Mouse (Mus musculus) limb, embryonic 14.5 days (tissue): ENCODE measurements around the gene Jam3. TPM values are rescaled to one million over a fixed set of nuclear protein-coding genes. Genes with fewer than 3 reads are reported as not detected.

Experiments used
- ATAC-seq: fragments of 200-750 bp; cut with Nextera tagmentation; 2 replicates; pipeline ENCODE4 v1.8.0; 2017; ENCODE audit warnings: low read depth, moderate number of reproducible peaks, moderate TSS enrichment; ENCODE audit not compliant: low FRiP score
- DNase-seq: peaks from one replicate; pipeline ENCODE4 v3.0.0-alpha.2; 2015; ENCODE audit warnings: low spot score
- H3K27ac ChIP-seq: fragments of 300-500 bp; sonication (generic); replicated peaks from 2 replicates; pipeline ENCODE4 v1.5.1; 2014; ENCODE audit warnings: low read depth, mild to moderate bottlenecking, low read length, moderate library complexity, mixed read lengths
- H3K27me3 ChIP-seq: fragments of 300-500 bp; sonication (generic); 2 replicates; pipeline ENCODE4 v1.6.1; 2014; ENCODE audit warnings: low read length, mixed read lengths; ENCODE audit not compliant: control insufficient read depth, insufficient read depth
- H3K36me3 ChIP-seq: fragments of 300-500 bp; sonication (generic); 2 replicates; pipeline ENCODE4 v1.6.1; 2014; ENCODE audit warnings: mild to moderate bottlenecking, low read length, moderate library complexity, mixed read lengths; ENCODE audit not compliant: control insufficient read depth, insufficient read depth
- H3K4me1 ChIP-seq: fragments of 300-500 bp; sonication (generic); 2 replicates; pipeline ENCODE4 v1.6.1; 2014; ENCODE audit warnings: antibody characterized with exemption, low read length, mixed read lengths; ENCODE audit not compliant: control insufficient read depth, insufficient read depth
- H3K4me2 ChIP-seq: fragments of 300-500 bp; sonication (generic); replicated peaks from 2 replicates; pipeline ENCODE4 v1.6.1; 2014; ENCODE audit warnings: low read depth, mild to moderate bottlenecking, low read length, moderate library complexity; ENCODE audit not compliant: severe bottlenecking
- H3K4me3 ChIP-seq: fragments of 300-500 bp; sonication (generic); replicated peaks from 2 replicates; pipeline ENCODE4 v1.5.1; 2014; ENCODE audit warnings: low read length
- H3K9ac ChIP-seq: fragments of 300-500 bp; sonication (generic); 2 replicates; pipeline ENCODE4 v1.6.1; 2014; ENCODE audit warnings: mild to moderate bottlenecking, low read depth, low read length, moderate library complexity; ENCODE audit not compliant: severe bottlenecking
- H3K9me3 ChIP-seq: fragments of 300-500 bp; sonication (generic); 2 replicates; pipeline ENCODE4 v1.6.1; 2016; ENCODE audit warnings: low read length; ENCODE audit not compliant: control insufficient read depth
- POLR2A ChIP-seq: fragments of 200-500 bp; IDR thresholded peaks from 2 replicates; pipeline ENCODE4 v1.8.0; 2012; ENCODE audit warnings: inconsistent platforms, mild to moderate bottlenecking, moderate library complexity, borderline replicate concordance; ENCODE audit not compliant: insufficient read depth, insufficient read length; ENCODE audit errors: extremely low read depth
- WGBS: fragments of 180-500 bp; shearing (Covaris S2); extraction: QIAGEN DNeasy Blood & Tissue Kit; methylation state at CpG from one replicate; pipeline ENCODE4 v1.1.7; 2014; 5-methylcytosine and 5-hydroxymethylcytosine counted together
- polyA plus RNA-seq, 2 experiments: library from polyadenylated mRNA; depleted of rRNA in 1 of 2; stranded (reverse) in 1 of 2; unstranded in 1 of 2; fragments of >200 nt; fragmentation: Nextera tagmentation in 1 of 2; extraction: Ambion mirVana in 1 of 2; gene quantifications; 2 replicates each; pipeline versions ENCODE4 v1.2.1 to v1.2.3; 2012 to 2014

Gene Jam3
- polyA plus RNA-seq (2012; rRNA removed) = 100 and 103 TPM in 2 replicates
- 110 and 112 TPM in 2 replicates for polyA plus RNA-seq (2014; fragmentation: Nextera tagmentation; extraction: Ambion mirVana)

GRCm38 (mm10) chr9:27154763-27155530 is at the start of gene Jam3:
Gene Jam3, minus strand, starts transcription at chr9:27155421.
- H3K9me3 ChIP-seq = no peaks in the 10 kb centered on the region

DNA sequence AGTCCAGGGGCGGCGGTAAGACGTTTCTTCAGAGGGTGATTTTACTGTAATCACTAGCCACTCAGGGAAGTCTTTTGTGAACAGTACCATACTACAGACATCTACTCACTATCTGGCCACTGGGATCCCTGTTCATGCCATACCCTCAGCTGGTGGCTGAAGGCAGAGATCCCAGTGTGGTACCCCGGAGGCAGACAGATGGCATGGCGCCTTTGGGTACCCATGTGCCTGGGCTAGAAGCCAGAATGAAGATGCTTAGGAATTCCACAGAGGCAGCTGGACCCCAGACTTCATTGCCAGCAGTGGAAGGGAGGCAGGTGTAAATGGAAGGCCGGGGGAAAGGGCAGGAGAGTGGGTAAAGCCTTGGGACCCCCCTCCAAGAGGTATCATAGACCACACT is 49.0 kb upstream of the Jam3 start:
- H3K9me3 ChIP-seq = no peaks in the 10 kb centered on the region
- ATAC-seq (no peak), DNase-seq (no peak)
- no peaks in the 10 kb centered on the region for H3K27me3 ChIP-seq
- no peaks in the 10 kb centered on the region for H3K4me1 ChIP-seq
- TF ChIP-seq POLR2A = no peak
- no peak overlapping the region for H3K4me2 ChIP-seq
- H3K4me3 ChIP-seq = no peak overlapping the region
- H3K27ac ChIP-seq = no peak overlapping the region
- H3K36me3 ChIP-seq = no peaks in the 10 kb centered on the region
- H3K9ac ChIP-seq = no peak overlapping the region
- 85% methylated on average over 6 of the region's 6 CpGs for WGBS

More at GRCm38 (mm10) chr9:27154763-27155530, at the start of gene Jam3:
- H3K4me3 ChIP-seq = peak within 1 kb of the TSS; percentile 67
- peak within 1 kb of the TSS; percentile 90 for H3K27ac ChIP-seq
- H3K4me1 ChIP-seq = peaks cover 8% of the 10 kb centered on the region
- WGBS = under 1% methylated on average over 58 of the region's 58 CpGs
- TF ChIP-seq POLR2A = peak; percentile 80; the same call in 1 of the 2 replicates
- no peaks in the 10 kb centered on the region for H3K27me3 ChIP-seq
- H3K4me2 ChIP-seq = peak within 1 kb of the TSS; percentile 50
- ATAC-seq (peak; percentile 98), DNase-seq (peak; percentile 96)
- H3K36me3 ChIP-seq = no peaks in the 10 kb centered on the region
- H3K9ac ChIP-seq = peak within 1 kb of the TSS; percentile 77

DNA sequence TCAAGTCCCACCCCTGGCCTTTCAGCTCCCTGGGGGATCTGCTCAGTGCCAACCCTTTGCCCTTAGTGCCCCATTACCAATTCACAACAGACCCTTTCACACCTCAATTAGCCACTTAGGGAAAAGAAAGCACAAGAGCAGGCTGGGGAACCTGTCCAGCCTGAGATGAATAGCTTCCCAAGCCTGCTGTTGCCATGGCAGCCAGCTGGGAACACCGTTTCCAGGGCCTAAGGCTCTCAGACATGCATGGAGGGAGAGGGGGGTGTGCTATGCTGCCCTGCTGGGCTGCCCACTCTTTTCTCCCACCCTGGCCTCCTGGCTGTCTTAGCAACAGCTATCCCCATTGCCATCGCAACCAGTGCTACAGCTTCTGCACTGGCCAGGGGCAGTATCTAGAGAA is 47.9 kb upstream of the Jam3 start:
- no peak overlapping the region for H3K4me3 ChIP-seq
- WGBS = 0% methylated on average over 2 of the region's 2 CpGs
- H3K9me3 ChIP-seq = no peaks in the 10 kb centered on the region
- H3K27me3 ChIP-seq = no peaks in the 10 kb centered on the region
- H3K9ac ChIP-seq = no peak overlapping the region
- no peaks in the 10 kb centered on the region for H3K36me3 ChIP-seq
- ATAC-seq (peak; percentile 37; the same call in 1 of the 2 replicates), DNase-seq (peak; percentile 25)
- TF ChIP-seq POLR2A = no peak
- H3K4me1 ChIP-seq = no peaks in the 10 kb centered on the region
- no peak overlapping the region for H3K4me2 ChIP-seq
- H3K27ac ChIP-seq = no peak overlapping the region

DNA sequence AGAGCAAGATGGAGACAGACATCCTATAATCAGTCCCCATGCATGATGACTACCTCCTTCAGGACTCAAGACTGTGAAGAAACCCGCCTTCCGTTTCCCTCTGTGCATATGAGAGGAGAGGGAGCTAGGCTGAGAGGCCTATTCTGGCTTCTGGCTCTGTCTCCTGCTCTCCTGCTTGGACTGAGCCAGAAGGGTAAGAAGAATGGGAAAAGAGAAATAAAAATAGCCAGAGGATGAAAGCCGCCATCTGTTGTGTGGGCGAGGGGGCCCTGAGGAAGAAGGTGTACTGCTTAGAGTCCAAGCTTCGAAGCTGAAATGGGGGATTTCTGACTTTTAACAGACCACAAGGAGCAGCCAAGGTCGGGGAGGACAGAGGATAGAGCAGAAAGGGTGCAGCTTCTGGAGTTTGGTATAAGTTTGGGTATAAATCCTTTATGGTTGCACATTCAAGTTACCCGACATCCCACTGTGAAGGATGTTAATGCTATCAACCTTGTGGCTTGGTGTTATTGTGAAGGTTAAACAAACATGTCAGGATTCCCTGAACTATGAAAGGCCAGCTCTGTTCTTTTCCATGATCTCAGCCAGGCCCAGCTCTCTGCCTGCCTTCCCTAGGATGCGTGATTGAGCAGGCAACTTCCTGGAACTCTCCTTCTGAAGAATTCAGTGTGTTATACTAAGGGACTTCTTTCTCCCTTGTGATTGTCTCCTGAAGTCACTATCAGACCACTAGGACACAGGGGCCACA is 46.4 kb upstream of the Jam3 start:
- 75% methylated on average over 8 of the region's 8 CpGs for WGBS
- H3K4me1 ChIP-seq = no peaks in the 10 kb centered on the region
- H3K36me3 ChIP-seq = no peaks in the 10 kb centered on the region
- H3K27ac ChIP-seq = no peak overlapping the region
- no peak for ATAC-seq
- H3K9ac ChIP-seq = no peak overlapping the region
- H3K9me3 ChIP-seq = no peaks in the 10 kb centered on the region
- H3K4me2 ChIP-seq = no peak overlapping the region
- no peak for DNase-seq
- no peak overlapping the region for H3K4me3 ChIP-seq
- H3K27me3 ChIP-seq = no peaks in the 10 kb centered on the region
- no peak for TF ChIP-seq POLR2A

DNA sequence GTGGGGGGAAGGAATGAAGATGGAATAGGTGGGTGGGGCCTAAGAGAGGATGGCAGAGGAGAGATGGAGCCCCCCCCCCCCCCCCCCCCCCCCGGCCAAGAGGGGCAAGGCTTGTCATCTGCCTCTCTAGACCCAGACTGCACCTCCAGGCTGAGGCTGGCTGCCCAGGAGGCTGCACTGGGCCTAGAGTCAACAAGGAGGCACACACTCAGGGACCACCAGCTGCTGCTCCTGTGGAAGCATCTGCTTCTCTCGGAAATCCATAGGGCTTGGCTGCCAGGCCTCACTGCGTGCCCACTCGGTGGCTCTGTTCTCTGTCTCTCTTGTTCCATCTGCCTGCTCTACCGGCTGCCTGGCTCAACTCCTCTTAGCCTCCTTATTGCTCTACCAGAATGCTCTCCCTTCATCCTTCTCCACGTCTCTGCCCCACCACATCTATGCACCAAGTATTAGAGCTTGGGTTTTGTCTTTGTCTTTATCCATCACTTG is 38.4 kb upstream of the Jam3 start:
- H3K36me3 ChIP-seq = no peaks in the 10 kb centered on the region
- ATAC-seq (no peak), DNase-seq (no peak)
- 83% methylated on average over 4 of the region's 6 CpGs for WGBS
- no peak overlapping the region for H3K4me3 ChIP-seq
- H3K9me3 ChIP-seq = no peaks in the 10 kb centered on the region
- no peak overlapping the region for H3K9ac ChIP-seq
- TF ChIP-seq POLR2A = no peak
- peaks cover 23% of the 10 kb centered on the region for H3K4me1 ChIP-seq
- no peak overlapping the region for H3K27ac ChIP-seq
- H3K4me2 ChIP-seq = no peak overlapping the region
- no peaks in the 10 kb centered on the region for H3K27me3 ChIP-seq
